Mouse (Mus musculus) right cerebral cortex, adult 18-20 months (tissue): ENCODE measurements around the gene Trpm7.
"Not testable (repeated sequence)": the region's sequence is repeated elsewhere in the genome, so short reads cannot be mapped to it uniquely, and the experiment has no call there.

Experiments used
- DNase-seq: peaks from one replicate; pipeline ENCODE4 v3.0.0; 2022; ENCODE audit warnings: mixed read lengths

The Trpm7 gene

GRCm38 (mm10) chr2:126875871-126876796 is at the start of gene Trpm7:
Gene Trpm7 (minus strand): TSS chr2:126876230.
- DNase-seq = peak; percentile 94

GRCm38 (mm10) chr2:126920358-126921060 is 44.5 kb upstream of the Trpm7 start:
- no peak for DNase-seq

- DNase-seq = no peak
These were observed 40.2 kb upstream of the Trpm7 start for GRCm38 (mm10) chr2:126916236-126916635.

- DNase-seq = no peak
These were observed 38.1 kb upstream of the Trpm7 start for GRCm38 (mm10) chr2:126914096-126914495.

GRCm38 (mm10) chr2:126904162-126904561 is 28.1 kb upstream of the Trpm7 start:
- DNase-seq = no peak

- no peak for DNase-seq
These were observed 21.5 kb upstream of the Trpm7 start for GRCm38 (mm10) chr2:126897511-126897910.

- no peak for DNase-seq
These were observed 20.9 kb upstream of the Trpm7 start for GRCm38 (mm10) chr2:126896941-126897340.

- DNase-seq = no peak
These were observed 18.2 kb upstream of the Trpm7 start for GRCm38 (mm10) chr2:126894245-126894644.

GRCm38 (mm10) chr2:126892316-126892715 is 16.3 kb upstream of the Trpm7 start:
- DNase-seq = no peak

- DNase-seq = no peak
These were observed 15.7 kb upstream of the Trpm7 start for GRCm38 (mm10) chr2:126891743-126892142.

- no peak for DNase-seq
These were observed 11.1 kb upstream of the Trpm7 start for GRCm38 (mm10) chr2:126887141-126887540.

- no peak for DNase-seq
These were observed 9.8 kb upstream of the Trpm7 start for GRCm38 (mm10) chr2:126885871-126886270.

GRCm38 (mm10) chr2:126882711-126883110 is 6.7 kb upstream of the Trpm7 start:
- DNase-seq = not testable (repeated sequence)

GRCm38 (mm10) chr2:126877991-126878390 is 2.0 kb upstream of the Trpm7 start:
- DNase-seq = no peak

- DNase-seq = no peak
These were observed 554 bp downstream of the Trpm7 start for GRCm38 (mm10) chr2:126875516-126875835.

GRCm38 (mm10) chr2:126874809-126875515 is 1.1 kb downstream of the Trpm7 start:
- no peak for DNase-seq

GRCm38 (mm10) chr2:126866301-126866700 is 9.7 kb downstream of the Trpm7 start:
- DNase-seq = no peak

GRCm38 (mm10) chr2:126865501-126866199 is 10.4 kb downstream of the Trpm7 start:
- no peak for DNase-seq

GRCm38 (mm10) chr2:126865026-126865425 is 11.0 kb downstream of the Trpm7 start:
- DNase-seq = no peak

GRCm38 (mm10) chr2:126844751-126845150 is 31.3 kb downstream of the Trpm7 start:
- DNase-seq = no peak

GRCm38 (mm10) chr2:126838848-126839247 is 37.2 kb downstream of the Trpm7 start:
- DNase-seq = no peak

GRCm38 (mm10) chr2:126817414-126817813 is 58.6 kb downstream of the Trpm7 start:
- DNase-seq = no peak
